Mouse (Mus musculus) erythroblast, embryonic 14.5 days (primary cell): ENCODE data around the gene Gal3st4. TPM values are rescaled to one million over a fixed set of nuclear protein-coding genes. Genes with fewer than 3 reads are reported as not detected.
A peak's percentile ranks its signal among the peaks of the same experiment; 100 is the strongest.

ENCODE experiments used
- H3K27me3 ChIP-seq: 2 replicates; pipeline ENCODE4 v1.6.1; 2012; ENCODE audit warnings: inconsistent platforms; ENCODE audit not compliant: control insufficient read depth
- H3K36me3 ChIP-seq: 2 replicates; pipeline ENCODE4 v1.6.1; 2012; ENCODE audit warnings: mild to moderate bottlenecking, inconsistent platforms; ENCODE audit not compliant: control insufficient read depth
- H3K4me1 ChIP-seq: 2 replicates; pipeline ENCODE4 v1.6.1; 2012; ENCODE audit warnings: inconsistent platforms; ENCODE audit not compliant: control insufficient read depth
- H3K4me3 ChIP-seq: replicated peaks from 2 replicates; pipeline ENCODE3; 2012; ENCODE audit warnings: moderate library complexity, mild to moderate bottlenecking, inconsistent platforms
- H3K9me3 ChIP-seq: 2 replicates; pipeline ENCODE4 v1.6.1; 2012; ENCODE audit warnings: low read length, inconsistent platforms, mixed read lengths; ENCODE audit not compliant: control insufficient read depth
- GATA1 ChIP-seq: IDR thresholded peaks from 2 replicates; pipeline ENCODE4 v1.6.1; 2012; ENCODE audit warnings: low read length, inconsistent platforms, mixed read lengths
- TAL1 ChIP-seq: IDR thresholded peaks from 3 replicates; pipeline ENCODE4 v1.6.1; 2012; ENCODE audit warnings: low read length, inconsistent platforms, mixed read lengths
- polyA plus RNA-seq: library from polyadenylated mRNA; stranded (reverse); fragments of >175 nt; gene quantifications from 2 replicates; pipeline ENCODE4 v1.2.3, GENCODE M21; 2012

Gal3st4 gene
- polyA plus RNA-seq = not detected in 2 replicates

- Histone ChIP-seq H3K36me3 (no peaks in the 10 kb centered on the region), H3K4me3 (no peak within 1 kb of the TSS), H3K9me3 (no peaks in the 10 kb centered on the region), H3K27me3 (peaks cover 50% of the 10 kb centered on the region), H3K4me1 (no peaks in the 10 kb centered on the region; the same call in 1 of the 2 replicates)
- no peak for TF ChIP-seq TAL1
- no peak for TF ChIP-seq GATA1
Observed at GRCm38 (mm10) chr5:138272409-138272923, at the start of gene Gal3st4. Gene Gal3st4, minus strand, starts transcription at chr5:138272840.

DNA sequence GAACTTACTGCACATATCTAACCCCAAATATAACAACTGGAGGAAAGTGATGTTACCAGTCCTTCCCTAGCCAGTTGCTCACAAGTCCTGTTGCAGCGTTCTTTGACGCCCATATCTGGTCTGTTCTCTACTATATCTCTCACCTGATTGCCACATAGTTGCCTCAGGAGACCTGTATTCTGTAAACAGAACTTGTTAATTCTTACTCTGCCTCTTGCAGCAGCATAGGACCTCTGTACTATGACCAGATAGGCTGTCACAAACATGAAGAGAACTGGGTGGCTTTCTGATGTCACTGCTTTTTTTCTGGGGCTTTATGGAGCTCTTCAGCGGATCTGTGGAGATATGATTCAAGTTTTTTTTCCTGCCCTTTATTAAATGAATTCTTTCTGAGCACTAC, 40.2 kb upstream of the Gal3st4 start:
- Histone ChIP-seq H3K36me3 (peaks cover 13% of the 10 kb centered on the region), H3K9me3 (no peaks in the 10 kb centered on the region), H3K4me3 (no peak overlapping the region), H3K4me1 (no peaks in the 10 kb centered on the region), H3K27me3 (no peaks in the 10 kb centered on the region)
- TF ChIP-seq TAL1 (no peak), GATA1 (no peak)

DNA sequence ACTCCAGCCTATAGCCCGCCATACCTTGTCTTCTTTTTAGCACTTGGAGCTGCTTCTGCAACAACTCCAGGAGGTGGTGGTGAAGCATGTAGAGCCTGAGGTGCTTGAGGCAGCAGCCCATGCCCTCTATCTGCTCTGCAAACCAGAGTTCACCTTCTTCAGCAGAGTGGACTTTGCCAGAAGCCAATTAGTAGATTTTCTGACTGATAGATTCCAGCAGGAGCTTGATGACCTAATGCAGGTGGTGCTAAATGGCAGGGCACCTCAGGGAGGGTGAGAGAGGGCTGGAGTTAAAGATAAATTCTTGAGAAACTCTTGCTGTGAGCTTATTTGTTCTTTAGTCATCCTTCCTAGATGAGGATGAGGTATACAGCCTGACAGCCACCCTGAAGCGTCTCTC, 27.0 kb upstream of the Gal3st4 start:
- Histone ChIP-seq H3K9me3 (no peaks in the 10 kb centered on the region), H3K27me3 (no peaks in the 10 kb centered on the region), H3K4me1 (no peaks in the 10 kb centered on the region; the same call in 1 of the 2 replicates), H3K4me3 (no peak overlapping the region), H3K36me3 (peaks cover 51% of the 10 kb centered on the region)
- TF ChIP-seq TAL1 (no peak), GATA1 (no peak)

DNA sequence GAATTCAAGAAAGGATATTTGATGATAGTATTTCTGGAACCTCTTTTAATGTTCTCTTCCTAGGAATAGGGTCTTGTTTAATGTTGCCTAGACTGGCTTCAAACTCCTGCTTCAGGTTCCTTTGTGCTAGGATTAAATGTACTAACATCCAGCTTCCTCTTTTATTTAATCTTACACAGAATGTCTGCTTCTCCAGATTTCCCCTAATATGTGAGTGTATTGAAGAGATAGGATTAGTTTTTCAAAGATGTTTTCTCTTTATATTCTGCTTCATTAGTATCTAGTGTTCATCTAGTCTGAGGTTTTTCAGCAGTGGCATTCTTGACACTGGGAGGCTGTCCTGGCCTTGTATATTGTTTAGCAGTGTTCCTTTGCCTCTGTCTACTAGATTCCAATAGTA, 21.5 kb upstream of the Gal3st4 start:
- no peaks in the 10 kb centered on the region for H3K27me3 ChIP-seq

GRCm38 (mm10) chr5:138291638-138292037, 19.0 kb upstream of the Gal3st4 start:
- Histone ChIP-seq H3K36me3 (peaks cover 14% of the 10 kb centered on the region), H3K27me3 (no peaks in the 10 kb centered on the region), H3K9me3 (no peaks in the 10 kb centered on the region), H3K4me3 (no peak overlapping the region), H3K4me1 (no peaks in the 10 kb centered on the region)
- TF ChIP-seq GATA1 = no peak
- no peak for TF ChIP-seq TAL1

More for the DNA sequence above, 21.5 kb upstream of the Gal3st4 start:
- no peaks in the 10 kb centered on the region; the same call in 1 of the 2 replicates for H3K4me1 ChIP-seq
- TF ChIP-seq GATA1 (no peak), TAL1 (no peak)
- H3K36me3 ChIP-seq = peaks cover 31% of the 10 kb centered on the region
- no peak overlapping the region for H3K4me3 ChIP-seq
- H3K9me3 ChIP-seq = no peaks in the 10 kb centered on the region

DNA sequence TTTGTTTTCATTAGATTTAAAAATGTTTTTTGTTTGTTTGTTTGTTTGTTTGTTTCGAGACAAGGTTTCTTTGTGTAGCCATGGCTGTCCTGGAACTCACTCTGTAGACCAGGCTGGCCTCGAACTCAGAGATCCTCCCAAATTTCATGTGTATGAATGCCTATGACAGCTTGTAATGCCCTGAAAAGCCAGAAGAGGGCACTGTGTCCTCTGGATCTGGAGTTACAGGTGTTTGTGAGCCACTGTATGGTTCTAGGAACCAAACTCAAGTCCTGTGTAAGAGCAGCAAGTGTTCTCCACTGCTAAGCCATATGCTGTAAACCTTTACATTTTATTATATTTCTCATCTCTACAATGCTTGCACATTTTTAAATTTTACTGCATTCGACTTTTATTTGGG, 15.2 kb upstream of the Gal3st4 start:
- Histone ChIP-seq H3K4me1 (no peaks in the 10 kb centered on the region; the same call in 1 of the 2 replicates), H3K4me3 (no peak overlapping the region), H3K27me3 (no peaks in the 10 kb centered on the region), H3K9me3 (no peaks in the 10 kb centered on the region), H3K36me3 (peaks cover 14% of the 10 kb centered on the region)
- no peak for TF ChIP-seq TAL1
- TF ChIP-seq GATA1 = no peak

GRCm38 (mm10) chr5:138283540-138283939, 10.9 kb upstream of the Gal3st4 start:
- TF ChIP-seq TAL1 (no peak), GATA1 (no peak)
- peaks cover 24% of the 10 kb centered on the region for H3K4me1 ChIP-seq
- H3K4me3 ChIP-seq = no peak overlapping the region
- H3K27me3 ChIP-seq = peaks cover 16% of the 10 kb centered on the region
- H3K9me3 ChIP-seq = peaks cover 7% of the 10 kb centered on the region
- peaks cover 5% of the 10 kb centered on the region; the same call in 1 of the 2 replicates for H3K36me3 ChIP-seq

DNA sequence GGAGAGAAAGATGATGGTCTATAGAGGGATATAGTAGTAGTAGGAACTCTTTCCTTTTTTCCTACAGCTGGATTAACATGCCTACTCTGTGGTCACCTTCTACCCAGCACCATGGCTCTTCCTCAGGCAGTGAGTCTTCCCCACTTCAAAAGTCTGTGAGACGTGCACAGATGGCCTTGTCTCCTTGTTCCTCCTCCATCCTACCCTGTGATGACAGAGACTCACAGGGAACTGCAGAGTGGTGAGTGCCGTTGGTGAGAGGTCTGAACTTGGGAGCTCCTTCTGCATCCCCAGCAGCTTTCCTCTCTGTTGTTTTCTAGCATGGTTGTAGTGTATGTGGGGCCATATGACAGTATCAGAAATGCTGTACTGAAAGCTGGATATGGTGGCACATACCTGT, 9.2 kb upstream of the Gal3st4 start:
- TF ChIP-seq GATA1 = no peak
- no peak for TF ChIP-seq TAL1
- H3K27me3 ChIP-seq = peaks cover 16% of the 10 kb centered on the region
- peaks cover 24% of the 10 kb centered on the region for H3K4me1 ChIP-seq
- peaks cover 7% of the 10 kb centered on the region for H3K9me3 ChIP-seq
- H3K4me3 ChIP-seq = peak overlapping the region; percentile 62
- H3K36me3 ChIP-seq = peaks cover 5% of the 10 kb centered on the region; the same call in 1 of the 2 replicates

- peaks cover 17% of the 10 kb centered on the region for H3K27me3 ChIP-seq
- peaks cover 5% of the 10 kb centered on the region; the same call in 1 of the 2 replicates for H3K36me3 ChIP-seq
- H3K4me1 ChIP-seq = peaks cover 24% of the 10 kb centered on the region
- no peak for TF ChIP-seq GATA1
- no peak for TF ChIP-seq TAL1
- H3K9me3 ChIP-seq = peaks cover 7% of the 10 kb centered on the region
- peak overlapping the region; percentile 62 for H3K4me3 ChIP-seq
Observed at GRCm38 (mm10) chr5:138280829-138281228, 8.2 kb upstream of the Gal3st4 start.

GRCm38 (mm10) chr5:138280425-138280768, 7.8 kb upstream of the Gal3st4 start:
- Histone ChIP-seq H3K27me3 (peaks cover 22% of the 10 kb centered on the region), H3K36me3 (peaks cover 5% of the 10 kb centered on the region; the same call in 1 of the 2 replicates), H3K9me3 (peaks cover 7% of the 10 kb centered on the region), H3K4me3 (peak overlapping the region; percentile 62), H3K4me1 (peaks cover 24% of the 10 kb centered on the region)
- TF ChIP-seq TAL1 = no peak
